ENCODE assay signal across 9 mouse cellular contexts in genomic region chrX:99325460-99325859, GRCm38 (mm10).
DNase-seq lines count a peak whose midpoint lies in the region; ATAC-seq lines count a peak whose summit lies in the region.
"Had no signal": no experiment of that assay in that cellular context is flagged by ENCODE, and none has a peak within 500 bp of the region (broad histone marks: within the 10 kb centered on the region; RNA-seq: fewer than 3 reads in every experiment).

No protein-coding gene starts in this region.

- no peak overlapping the region for H3K4me2 ChIP-seq in intestine, embryonic 15.5 days (replicated peaks)

- H3K4me1 ChIP-seq in intestine, embryonic 15.5 days (replicated peaks): 0 out of 2 replicates have a peak, but pooled peaks cover 9% of the 10 kb centered on the region

- peak; percentile 65 for DNase-seq in adrenal gland, adult 2 months
- DNase-seq in adrenal gland, adult 18-20 months (ENCODE audit: low spot score in 2 of 2): no peak
- DNase-seq in adrenal gland, adult 8-10 months: peak; percentile 32
- DNase-seq in gastrocnemius, postnatal 25 days: peak; percentile 42
- peak; percentile 50 for DNase-seq in lung, postnatal 36 days
- no peak for DNase-seq in embryo, embryonic 10 days (ENCODE audit: low spot score)
- DNase-seq in liver: no peak

- no peak overlapping the region for H3K4me3 ChIP-seq in intestine, embryonic 15.5 days (replicated peaks)
- H3K4me3 ChIP-seq: left cerebral cortex, adult 2 months had no signal

- peak overlapping the region; percentile 68 for H3K27ac ChIP-seq in intestine, embryonic 15.5 days
- H3K27ac ChIP-seq: left cerebral cortex, adult 2 months had no signal

- no peaks in the 10 kb centered on the region for H3K9me3 ChIP-seq in intestine, embryonic 15.5 days

- peak; percentile 34; the same call in 1 of the 2 replicates for ATAC-seq in intestine, embryonic 15.5 days

- WGBS in intestine, embryonic 15.5 days: 71% methylated on average over 8 of the region's 8 CpGs

- 0 out of 2 replicates have a peak, but pooled peaks cover 3% of the 10 kb centered on the region for H3K27me3 ChIP-seq in intestine, embryonic 15.5 days (replicated peaks)

- no peaks in the 10 kb centered on the region for H3K36me3 ChIP-seq in intestine, embryonic 15.5 days

- H3K9ac ChIP-seq in intestine, embryonic 15.5 days: no peak overlapping the region

Comparison
In these comparisons a context has a peak if more than half of its experiments do, and no peak if none do; other contexts are left out.
1. DNase-seq: peak in adrenal gland, adult 2 months (single experiment), adrenal gland, adult 8-10 months (single experiment), gastrocnemius, postnatal 25 days (single experiment) and lung, postnatal 36 days (single experiment); none in adrenal gland, adult 18-20 months (0 of 2), embryo, embryonic 10 days (single experiment) and liver (single experiment).